Mouse (Mus musculus): ENCODE results near the gene H2-Aa. TPM values are rescaled to one million over a fixed set of nuclear protein-coding genes. Genes with fewer than 3 reads are reported as not detected.

H2-Aa gene
- polyA plus RNA-seq, 1 experiment from 2014 or later, result 0.28 TPM

GRCm38 (mm10) chr17:34260551-34260950, 27.1 kb downstream of the H2-Aa start:
- H3K27ac ChIP-seq, result no peak overlapping the region
- peaks cover 24% of the 10 kb centered on the region for H3K4me1 ChIP-seq (replicated peaks)
- no peaks in the 10 kb centered on the region for H3K36me3 ChIP-seq
- no peaks in the 10 kb centered on the region for H3K9me3 ChIP-seq
- WGBS, result 84% methylated on average over 5 of the region's 5 CpGs
- no peak overlapping the region for H3K4me2 ChIP-seq (replicated peaks)
- no peak for ATAC-seq
- H3K4me3 ChIP-seq (replicated peaks), result no peak overlapping the region
- peaks cover 34% of the 10 kb centered on the region for H3K27me3 ChIP-seq
- no peak overlapping the region for H3K9ac ChIP-seq (replicated peaks)

GRCm38 (mm10) chr17:34257594-34258375, 29.8 kb downstream of the H2-Aa start, which contains the start of gene H2-Ab1:
TSS of gene H2-Ab1 (plus strand) at chr17:34257689.
- Histone ChIP-seq H3K9me3 (no peaks in the 10 kb centered on the region), H3K4me3 (replicated peaks) (no peak within 1 kb of the TSS), H3K27ac (no peak within 1 kb of the TSS), H3K9ac (replicated peaks) (no peak within 1 kb of the TSS), H3K36me3 (no peaks in the 10 kb centered on the region), H3K27me3 (peaks cover 9% of the 10 kb centered on the region; the same call in 1 of the 2 replicates), H3K4me2 (replicated peaks) (no peak within 1 kb of the TSS), H3K4me1 (replicated peaks) (0 out of 2 replicates have a peak, but pooled peaks cover 2% of the 10 kb centered on the region)
- WGBS, result 72% methylated on average over 11 of the region's 11 CpGs
- no peak for ATAC-seq

DNA sequence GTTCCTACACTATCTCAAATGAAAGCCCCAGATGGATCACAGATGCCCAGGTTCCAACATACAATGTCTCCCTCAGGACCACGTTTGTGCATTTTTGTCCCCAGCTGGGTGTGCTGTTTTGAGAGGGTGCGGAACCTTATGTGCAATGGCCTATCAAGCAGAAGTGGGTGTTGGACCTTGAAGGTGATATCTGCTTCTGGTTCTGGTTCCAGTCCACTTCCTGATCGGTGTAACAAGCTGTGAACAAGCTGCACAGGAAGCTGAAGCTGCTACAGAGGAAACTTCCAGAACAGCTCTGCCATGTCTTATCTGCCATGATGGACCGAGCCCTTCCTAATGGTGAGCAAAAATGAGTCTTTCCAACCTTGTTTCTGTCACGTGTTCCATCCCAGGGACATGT, 31.1 kb downstream of the H2-Aa start:
- no peak overlapping the region for H3K27ac ChIP-seq
- no peak overlapping the region for H3K9ac ChIP-seq (replicated peaks)
- H3K9me3 ChIP-seq, result no peaks in the 10 kb centered on the region
- H3K4me1 ChIP-seq (replicated peaks), result 0 out of 2 replicates have a peak, but pooled peaks cover 2% of the 10 kb centered on the region
- H3K4me2 ChIP-seq (replicated peaks), result no peak overlapping the region
- no peak overlapping the region for H3K4me3 ChIP-seq (replicated peaks)
- no peak for ATAC-seq
- H3K27me3 ChIP-seq, result 0 out of 2 replicates have a peak, but pooled peaks cover 9% of the 10 kb centered on the region
- 85% methylated on average over 5 of the region's 5 CpGs for WGBS
- H3K36me3 ChIP-seq, result no peaks in the 10 kb centered on the region

GRCm38 (mm10) chr17:34251666-34252065, 36.0 kb downstream of the H2-Aa start:
- ATAC-seq, result no peak
- WGBS, result 39% methylated on average over 4 of the region's 4 CpGs

DNA sequence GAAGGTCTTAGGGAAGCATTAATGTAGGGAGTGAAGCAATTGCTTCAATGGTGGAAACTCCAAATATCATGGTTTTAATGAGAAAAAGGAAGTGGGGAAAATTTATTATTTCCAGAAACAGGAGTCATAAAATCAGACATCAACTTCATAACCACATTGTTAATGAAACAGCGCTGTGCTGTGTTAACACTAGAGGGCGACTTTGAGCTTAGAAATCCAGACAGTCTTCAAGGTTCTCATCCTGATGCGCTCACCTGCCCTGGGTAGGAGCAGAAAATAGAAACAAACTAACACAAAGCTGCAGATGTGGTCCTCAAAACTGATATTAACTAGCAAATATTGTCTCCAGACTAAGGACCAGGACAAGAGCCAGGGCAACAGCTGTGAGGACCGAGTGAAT, 37.7 kb downstream of the H2-Aa start:
- WGBS, result 14% methylated on average over 4 of the region's 4 CpGs
- peaks cover 4% of the 10 kb centered on the region; the same call in 1 of the 2 replicates for H3K27me3 ChIP-seq
- ATAC-seq, result no peak

More at GRCm38 (mm10) chr17:34251666-34252065, 36.0 kb downstream of the H2-Aa start:
- Histone ChIP-seq H3K36me3 (no peaks in the 10 kb centered on the region), H3K27me3 (peaks cover 4% of the 10 kb centered on the region; the same call in 1 of the 2 replicates), H3K9me3 (no peaks in the 10 kb centered on the region), H3K4me3 (replicated peaks) (no peak overlapping the region), H3K27ac (no peak overlapping the region), H3K4me1 (replicated peaks) (no peaks in the 10 kb centered on the region), H3K4me2 (replicated peaks) (no peak overlapping the region), H3K9ac (replicated peaks) (no peak overlapping the region)

DNA sequence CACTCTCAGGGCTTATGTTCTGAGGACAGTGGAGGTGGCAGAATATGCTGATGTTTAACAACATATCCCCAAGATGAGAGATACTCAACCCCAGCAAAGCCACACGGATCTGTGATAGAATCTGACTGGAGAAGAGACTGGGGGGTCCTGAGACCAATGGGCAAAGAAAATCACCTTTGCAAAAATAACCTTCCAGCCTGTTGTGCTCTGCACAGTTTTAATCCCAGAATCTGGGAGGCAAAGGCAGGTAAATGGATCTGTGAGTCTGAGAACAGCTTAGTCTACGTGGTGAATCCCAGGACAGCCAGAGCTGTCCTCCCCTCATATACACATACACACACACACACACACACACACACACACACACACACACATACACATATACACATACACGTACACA, 38.3 kb downstream of the H2-Aa start:
- peaks cover 4% of the 10 kb centered on the region; the same call in 1 of the 2 replicates for H3K27me3 ChIP-seq
- H3K4me1 ChIP-seq (replicated peaks), result no peaks in the 10 kb centered on the region
- ATAC-seq, result no peak
- H3K9ac ChIP-seq (replicated peaks), result no peak overlapping the region
- H3K4me3 ChIP-seq (replicated peaks), result no peak overlapping the region
- H3K36me3 ChIP-seq, result no peaks in the 10 kb centered on the region
- H3K27ac ChIP-seq, result no peak overlapping the region
- no peaks in the 10 kb centered on the region for H3K9me3 ChIP-seq
- H3K4me2 ChIP-seq (replicated peaks), result no peak overlapping the region
- WGBS, result 40% methylated on average over 3 of the region's 3 CpGs

More for the DNA sequence above, 37.7 kb downstream of the H2-Aa start:
- Histone ChIP-seq H3K9ac (replicated peaks) (no peak overlapping the region), H3K4me3 (replicated peaks) (no peak overlapping the region), H3K36me3 (no peaks in the 10 kb centered on the region), H3K4me2 (replicated peaks) (no peak overlapping the region), H3K4me1 (replicated peaks) (no peaks in the 10 kb centered on the region), H3K27ac (no peak overlapping the region), H3K9me3 (no peaks in the 10 kb centered on the region)

DNA sequence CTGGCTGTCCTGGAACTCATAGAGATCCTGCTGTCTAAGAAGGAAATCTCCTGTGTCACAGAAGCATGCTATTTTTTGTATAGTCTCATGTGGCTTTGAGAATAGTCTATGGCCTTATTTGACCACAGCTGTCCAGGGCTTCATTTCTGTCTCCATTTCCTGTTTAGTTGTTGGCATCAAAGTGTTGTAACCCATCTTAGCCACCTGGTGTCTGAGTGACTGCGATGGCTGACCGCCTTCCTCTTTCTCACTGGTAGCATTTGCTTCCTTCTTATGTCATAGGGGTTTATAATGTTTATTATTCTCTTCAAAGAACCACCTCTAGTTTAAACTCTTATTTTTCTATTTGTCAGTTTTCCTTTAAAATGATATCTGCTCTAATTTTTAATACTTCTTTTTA, 38.9 kb downstream of the H2-Aa start:
- H3K36me3 ChIP-seq, result no peaks in the 10 kb centered on the region

GRCm38 (mm10) chr17:34247047-34247446, 40.6 kb downstream of the H2-Aa start:
- no peak overlapping the region for H3K4me2 ChIP-seq (replicated peaks)
- no peak overlapping the region for H3K27ac ChIP-seq
- no peaks in the 10 kb centered on the region for H3K4me1 ChIP-seq (replicated peaks)
- no peaks in the 10 kb centered on the region for H3K9me3 ChIP-seq
- no peak overlapping the region for H3K9ac ChIP-seq (replicated peaks)
- 89% methylated on average over 3 of the region's 3 CpGs for WGBS
- no peaks in the 10 kb centered on the region for H3K36me3 ChIP-seq
- peaks cover 4% of the 10 kb centered on the region; the same call in 1 of the 2 replicates for H3K27me3 ChIP-seq
- no peak for ATAC-seq
- H3K4me3 ChIP-seq (replicated peaks), result no peak overlapping the region

More for the DNA sequence above, 38.9 kb downstream of the H2-Aa start:
- H3K4me3 ChIP-seq (replicated peaks), result no peak overlapping the region
- H3K4me2 ChIP-seq (replicated peaks), result no peak overlapping the region
- 62% methylated on average over 2 of the region's 2 CpGs for WGBS
- ATAC-seq, result no peak
- H3K9ac ChIP-seq (replicated peaks), result no peak overlapping the region
- H3K4me1 ChIP-seq (replicated peaks), result no peaks in the 10 kb centered on the region
- no peak overlapping the region for H3K27ac ChIP-seq
- no peaks in the 10 kb centered on the region for H3K9me3 ChIP-seq
- peaks cover 4% of the 10 kb centered on the region; the same call in 1 of the 2 replicates for H3K27me3 ChIP-seq

DNA sequence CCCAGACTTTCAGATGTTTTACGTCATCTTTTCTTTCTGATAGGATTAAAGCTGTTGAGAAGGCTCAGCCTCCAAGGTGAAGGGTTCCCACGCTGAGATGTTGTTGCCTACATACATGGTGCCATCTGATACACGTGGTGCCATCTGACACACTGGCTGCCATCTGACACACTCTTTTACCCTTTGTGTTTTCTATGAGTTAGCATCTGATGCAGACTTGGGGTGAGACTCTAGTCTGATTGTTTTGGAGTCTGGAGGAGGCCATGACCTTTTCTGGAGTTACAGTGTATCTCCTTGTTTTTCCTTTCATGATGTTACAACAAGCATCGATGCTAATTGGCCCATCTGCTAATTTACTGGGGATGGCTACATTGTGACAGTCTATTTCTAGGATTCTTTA, 43.0 kb downstream of the H2-Aa start:
- 82% methylated on average over 4 of the region's 4 CpGs for WGBS
- no peak overlapping the region for H3K27ac ChIP-seq
- H3K36me3 ChIP-seq, result no peaks in the 10 kb centered on the region
- H3K9me3 ChIP-seq, result no peaks in the 10 kb centered on the region
- no peak overlapping the region for H3K4me3 ChIP-seq (replicated peaks)
- no peaks in the 10 kb centered on the region for H3K4me1 ChIP-seq (replicated peaks)
- ATAC-seq, result no peak
- no peak overlapping the region for H3K9ac ChIP-seq (replicated peaks)
- peaks cover 4% of the 10 kb centered on the region; the same call in 1 of the 2 replicates for H3K27me3 ChIP-seq
- no peak overlapping the region for H3K4me2 ChIP-seq (replicated peaks)

DNA sequence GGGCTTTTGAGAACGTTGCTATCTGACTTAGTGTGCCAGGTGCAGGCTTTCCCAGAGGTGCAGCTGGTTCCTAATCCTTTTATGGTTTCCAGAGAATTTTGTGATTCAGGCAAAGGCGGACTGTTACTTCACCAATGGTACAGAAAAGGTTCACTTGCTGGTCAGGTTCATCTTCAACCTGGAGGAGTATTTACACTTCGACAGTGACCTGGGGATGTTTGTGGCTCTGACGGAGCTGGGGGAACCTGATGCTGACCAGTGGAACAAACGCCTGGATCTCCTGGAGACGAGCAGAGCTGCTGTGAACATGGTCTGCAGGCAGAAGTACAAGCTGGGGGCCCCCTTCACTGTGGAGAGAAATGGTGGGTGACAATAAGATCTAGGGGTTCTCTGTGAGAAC, 46.7 kb downstream of the H2-Aa start:
- no peak for ATAC-seq
- 85% methylated on average over 6 of the region's 6 CpGs for WGBS
- no peak overlapping the region for H3K4me2 ChIP-seq (replicated peaks)
- H3K9ac ChIP-seq (replicated peaks), result no peak overlapping the region
- H3K4me3 ChIP-seq (replicated peaks), result no peak overlapping the region
- H3K27ac ChIP-seq, result no peak overlapping the region
- no peaks in the 10 kb centered on the region for H3K36me3 ChIP-seq
- no peaks in the 10 kb centered on the region for H3K9me3 ChIP-seq
- H3K4me1 ChIP-seq (replicated peaks), result no peaks in the 10 kb centered on the region
- no peaks in the 10 kb centered on the region for H3K27me3 ChIP-seq

DNA sequence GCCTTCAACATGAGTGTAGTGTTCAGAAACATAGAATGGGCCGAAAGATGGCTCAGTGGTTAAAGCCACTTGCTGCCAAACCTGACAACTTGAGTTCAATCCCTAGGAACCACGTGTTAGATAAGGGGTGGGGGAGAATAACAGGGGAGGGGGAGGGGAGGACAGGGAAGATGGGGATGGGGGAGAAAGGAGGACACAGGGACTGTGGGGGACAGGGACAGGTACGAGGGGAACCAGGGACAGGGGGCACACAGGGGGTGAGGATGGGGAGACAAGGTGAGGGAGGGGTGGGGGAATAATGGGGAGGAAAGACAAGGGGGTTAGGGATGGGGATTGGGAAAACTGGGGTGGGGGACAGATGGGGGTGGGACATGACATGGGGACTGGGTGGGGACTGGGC, 47.3 kb downstream of the H2-Aa start:
- no peak overlapping the region for H3K4me3 ChIP-seq (replicated peaks)
- H3K9ac ChIP-seq (replicated peaks), result no peak overlapping the region
- H3K27me3 ChIP-seq, result no peaks in the 10 kb centered on the region
- no peaks in the 10 kb centered on the region for H3K9me3 ChIP-seq
- ATAC-seq, result no peak
- H3K4me1 ChIP-seq (replicated peaks), result no peaks in the 10 kb centered on the region
- H3K27ac ChIP-seq, result no peak overlapping the region
- no peak overlapping the region for H3K4me2 ChIP-seq (replicated peaks)
- no peaks in the 10 kb centered on the region for H3K36me3 ChIP-seq
- 69% methylated on average over 3 of the region's 3 CpGs for WGBS

- Histone ChIP-seq H3K4me3 (replicated peaks) (no peak overlapping the region), H3K9me3 (no peaks in the 10 kb centered on the region), H3K36me3 (no peaks in the 10 kb centered on the region), H3K27me3 (no peaks in the 10 kb centered on the region), H3K9ac (replicated peaks) (no peak overlapping the region), H3K4me1 (replicated peaks) (no peaks in the 10 kb centered on the region), H3K4me2 (replicated peaks) (no peak overlapping the region), H3K27ac (no peak overlapping the region)
- ATAC-seq, result no peak
- 78% methylated on average over 10 of the region's 10 CpGs for WGBS
Measured at GRCm38 (mm10) chr17:34239601-34240041, 48.0 kb downstream of the H2-Aa start.
